Mouse (Mus musculus) G1E (cell line): ENCODE data around the gene Eci1.

ENCODE experiments used
- CTCF ChIP-seq: IDR thresholded peaks from 2 replicates; pipeline ENCODE4 v1.5.1; 2012; ENCODE audit warnings: low read depth, low read length, inconsistent platforms, mixed read lengths
- GATA1 ChIP-seq: IDR thresholded peaks from 2 replicates; pipeline ENCODE4 v1.6.1; 2012; ENCODE audit warnings: borderline replicate concordance, low read length, inconsistent platforms, mixed read lengths

- TF ChIP-seq GATA1 (no peak), CTCF (no peak)
These were observed 13.9 kb downstream of the Eci1 start for GRCm38 (mm10) chr17:24440377-24440776.
